Mouse (Mus musculus) NIH3T3 (cell line): ENCODE measurements at regions not wholly inside any gene's neighbourhood (a gene's known extent, or its start where the extent isn't known, plus 50 kb on each side); places are given as distances from the start of the nearest gene placed in this dataset.

Source experiments
- DNase-seq: peaks from one replicate; pipeline ENCODE4 v3.0.0-alpha.2; 2012; ENCODE audit warnings: low read depth

DNA sequence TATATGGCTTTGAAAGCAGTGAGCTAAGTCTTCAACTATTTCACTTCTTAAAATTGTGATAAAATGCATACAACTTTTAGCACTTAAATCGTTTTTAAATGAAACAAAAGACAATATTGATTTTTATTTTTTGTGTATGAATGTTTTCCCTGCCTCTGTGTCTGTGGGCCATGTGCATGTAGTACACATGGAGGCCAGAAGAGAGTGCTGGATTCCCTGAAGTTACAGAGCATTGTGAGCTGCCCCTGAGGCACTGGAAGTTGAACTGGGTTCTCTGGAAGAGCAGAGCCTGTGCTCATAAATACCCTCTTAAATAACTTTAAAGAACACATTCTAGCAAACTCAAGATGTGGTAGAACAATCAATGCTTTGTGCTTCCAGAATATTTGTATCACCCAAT, 61.8 kb upstream of the Gm6812 start:
- DNase-seq: no peak

DNA sequence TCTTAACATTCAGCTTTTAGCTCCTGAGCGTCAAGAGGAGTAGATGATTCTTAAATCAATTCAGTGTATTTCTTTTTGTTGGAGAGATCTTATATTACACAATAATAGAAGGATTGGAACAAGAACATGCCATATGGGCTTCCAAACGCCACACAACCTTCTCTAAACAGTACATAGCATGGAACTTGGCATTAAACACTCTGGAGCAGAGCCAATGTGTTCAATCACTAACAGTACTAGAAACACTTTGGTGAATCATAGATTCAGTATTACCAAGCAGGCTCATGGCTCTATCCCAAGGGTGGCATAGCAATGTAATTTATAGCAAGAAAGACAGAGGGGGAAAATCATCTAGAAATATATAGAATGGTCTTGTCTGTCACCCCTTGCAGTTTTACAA, 60.4 kb upstream of the Gm6812 start:
- peak; percentile 1 for DNase-seq

DNA sequence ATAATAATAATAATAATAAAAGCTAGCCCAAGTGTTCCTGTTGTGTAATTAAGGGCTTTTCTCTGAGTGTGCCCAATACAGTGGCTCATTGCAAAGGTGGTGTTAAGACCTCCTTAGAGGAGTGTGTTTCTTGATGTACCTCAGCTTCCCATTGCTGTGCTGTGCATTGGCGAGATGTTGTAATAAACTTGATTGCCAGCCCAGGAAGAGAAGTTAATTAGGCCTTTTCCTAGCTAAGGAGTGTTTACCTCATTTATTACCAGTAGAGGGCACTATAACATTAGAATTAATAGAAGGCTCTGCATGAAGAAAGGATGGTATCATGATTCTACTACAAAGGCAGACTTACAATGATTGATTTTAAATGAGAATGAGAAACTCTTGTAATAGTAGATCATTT, 57.9 kb upstream of the Gm6812 start:
- peak; percentile 17 for DNase-seq

DNA sequence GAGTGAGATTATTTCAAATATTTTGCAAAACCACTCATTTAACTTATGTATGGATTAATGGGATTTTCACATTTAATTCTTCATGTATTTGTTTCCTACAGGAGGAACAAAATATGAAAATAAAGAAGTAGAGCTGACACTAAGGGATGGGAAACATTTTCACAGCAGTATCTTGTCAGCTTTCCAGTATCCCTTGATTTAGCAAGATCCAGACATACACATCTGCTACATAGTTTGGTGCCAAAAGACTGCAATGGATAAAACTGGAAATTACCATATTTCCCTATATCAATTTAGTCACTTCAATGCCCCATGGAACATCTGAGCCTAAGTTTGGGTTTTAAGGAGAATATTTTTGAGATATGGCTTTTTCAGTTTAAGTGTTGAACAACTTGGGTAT, 52.9 kb upstream of the Gm6812 start:
- no peak for DNase-seq
